Mouse (Mus musculus): ENCODE data around the gene Pex19.
A peak's percentile ranks its signal among the peaks of the same experiment; 100 is the strongest.

Pex19 gene

GRCm38 (mm10) chr1:172126376-172127347 lies at the start of gene Pex19:
Gene Pex19, plus strand, starts transcription at chr1:172126755.
- DNase-seq (ENCODE audit: extremely low read depth, low read depth), result peak; percentile 84

- DNase-seq (ENCODE audit: extremely low read depth, low read depth), result no peak
These were observed 48.6 kb upstream of the Pex19 start for GRCm38 (mm10) chr1:172077981-172078380.

- DNase-seq (ENCODE audit: extremely low read depth, low read depth), result peak; percentile 87
These were observed 44.3 kb upstream of the Pex19 start, which contains the start of the genes Copa and Ncstn for GRCm38 (mm10) chr1:172082101-172082898. Gene Copa, plus strand, starts transcription at chr1:172082529. Gene Ncstn, minus strand, starts transcription at chr1:172082795.

GRCm38 (mm10) chr1:172082899-172083445 lies 43.6 kb upstream of the Pex19 start:
- no peak for DNase-seq (ENCODE audit: extremely low read depth, low read depth)

GRCm38 (mm10) chr1:172093522-172093921 lies 33.0 kb upstream of the Pex19 start:
- no peak for DNase-seq (ENCODE audit: extremely low read depth, low read depth)

GRCm38 (mm10) chr1:172094295-172094694 lies 32.3 kb upstream of the Pex19 start:
- no peak for DNase-seq (ENCODE audit: extremely low read depth, low read depth)

DNA sequence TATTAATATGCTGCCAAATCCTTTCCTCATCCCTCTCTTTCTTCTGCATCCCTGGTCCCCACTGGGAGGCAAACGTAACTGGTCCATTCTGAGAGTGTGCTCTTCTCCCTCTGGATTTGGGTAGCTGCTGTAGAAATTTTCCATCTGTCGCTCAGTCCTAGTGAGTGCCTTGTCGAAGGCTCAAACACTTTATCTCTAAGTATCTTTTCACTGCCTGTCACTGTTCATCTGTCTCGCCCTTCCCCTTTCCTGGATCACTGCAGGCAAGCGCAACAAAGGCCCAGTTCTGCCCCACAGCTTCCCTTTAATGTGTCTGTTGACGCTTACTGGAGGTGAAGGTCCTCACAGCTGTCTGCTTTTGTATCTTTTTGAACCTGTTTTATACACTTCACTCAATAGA lies 31.4 kb upstream of the Pex19 start:
- DNase-seq (ENCODE audit: extremely low read depth, low read depth), result peak; percentile 63

- no peak for DNase-seq (ENCODE audit: extremely low read depth, low read depth)
These were observed 27.1 kb upstream of the Pex19 start for GRCm38 (mm10) chr1:172099325-172100033.

DNA sequence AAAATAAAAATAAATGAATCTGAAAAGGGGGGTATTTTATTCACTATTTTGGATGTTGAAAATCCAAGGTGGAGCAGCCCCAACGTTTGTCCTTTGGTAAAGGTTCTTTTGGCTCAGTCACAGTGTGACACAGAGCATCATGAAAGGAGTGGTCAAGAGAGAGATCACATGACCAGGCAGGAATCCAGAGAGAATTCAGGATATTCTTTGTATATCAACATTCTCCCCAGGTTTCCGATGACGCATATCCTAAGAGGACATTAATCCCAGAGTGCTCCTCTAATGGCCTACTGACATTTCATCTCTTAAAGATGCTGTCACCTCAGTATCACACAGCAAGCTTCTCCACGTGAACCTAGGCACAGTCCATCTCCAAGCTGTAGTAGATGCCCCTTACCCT lies 22.9 kb upstream of the Pex19 start:
- no peak for DNase-seq (ENCODE audit: extremely low read depth, low read depth)

DNA sequence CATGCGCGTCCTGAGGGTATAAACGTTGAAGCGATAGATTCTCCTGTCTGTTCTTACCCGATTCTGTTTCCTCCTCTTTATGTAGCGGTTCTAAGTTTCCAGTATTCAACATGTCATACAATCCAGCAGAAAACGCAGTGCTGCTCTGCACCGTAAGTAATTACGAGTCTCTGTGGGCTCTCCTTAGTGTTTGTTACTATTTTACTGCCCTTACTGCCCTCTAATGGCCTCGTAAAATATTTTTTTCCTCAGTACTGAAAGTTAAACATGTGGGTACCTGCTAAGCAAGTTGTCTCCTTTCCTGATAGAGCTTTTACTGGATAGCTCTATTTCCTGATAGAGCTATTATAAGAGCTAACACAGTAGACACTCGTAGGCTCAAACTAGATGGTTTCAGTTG lies 21.5 kb upstream of the Pex19 start:
- no peak for DNase-seq (ENCODE audit: extremely low read depth, low read depth)

DNA sequence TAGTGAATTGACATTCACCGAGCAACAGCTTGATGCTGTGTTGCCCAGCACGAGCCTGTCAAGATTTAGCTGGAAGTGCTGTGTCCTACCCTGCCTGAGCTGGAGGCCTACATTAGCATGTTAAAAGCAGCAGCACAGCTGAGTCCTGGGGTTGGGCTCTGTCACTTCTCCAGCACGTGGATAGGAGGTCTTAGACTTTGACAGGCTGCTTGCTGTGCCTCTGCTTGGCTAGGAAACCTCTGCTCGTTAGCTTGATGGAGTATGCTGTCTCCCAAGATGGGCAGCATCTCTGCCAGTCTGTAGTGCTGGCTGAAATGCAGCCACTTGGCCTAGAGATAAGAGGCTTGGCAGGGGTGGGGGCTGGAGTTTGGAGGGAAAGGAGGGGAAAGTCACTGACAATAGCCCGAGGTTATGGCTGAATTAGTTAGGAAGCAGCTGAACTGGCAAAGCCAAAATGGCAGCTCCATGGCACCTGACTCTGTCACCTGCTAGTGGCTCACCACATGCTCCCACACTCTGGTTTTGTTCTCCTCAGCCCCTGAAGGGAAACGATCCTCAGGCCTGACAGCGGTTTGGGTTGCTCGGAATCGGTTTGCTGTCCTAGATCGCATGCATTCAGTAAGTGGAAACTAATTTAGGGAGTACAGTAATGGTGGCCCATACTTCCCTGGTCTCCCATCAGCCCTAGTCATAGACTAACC lies 18.6 kb upstream of the Pex19 start:
- no peak for DNase-seq (ENCODE audit: extremely low read depth, low read depth)

GRCm38 (mm10) chr1:172116948-172117347 lies 9.6 kb upstream of the Pex19 start:
- DNase-seq (ENCODE audit: extremely low read depth, low read depth), result no peak

DNA sequence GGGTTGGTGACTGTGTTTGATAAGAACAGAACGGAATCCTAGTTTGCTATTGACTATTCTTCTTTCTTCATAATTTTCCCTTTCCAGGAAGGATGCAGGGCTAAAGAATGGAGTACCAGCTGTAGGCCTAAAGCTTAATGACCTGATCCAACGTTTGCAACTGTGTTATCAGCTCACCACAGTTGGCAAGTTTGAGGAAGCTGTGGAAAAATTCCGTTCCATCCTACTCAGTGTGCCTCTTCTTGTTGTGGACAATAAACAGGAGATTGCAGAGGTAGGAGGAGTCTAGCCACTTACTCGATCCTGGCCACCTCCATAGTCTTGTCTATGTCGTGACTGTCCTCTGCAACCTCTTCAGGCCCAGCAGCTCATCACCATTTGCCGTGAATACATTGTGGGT lies 7.5 kb upstream of the Pex19 start:
- peak; percentile 71 for DNase-seq (ENCODE audit: extremely low read depth, low read depth)

GRCm38 (mm10) chr1:172119720-172120119 lies 6.8 kb upstream of the Pex19 start:
- DNase-seq (ENCODE audit: extremely low read depth, low read depth), result peak; percentile 49

- DNase-seq (ENCODE audit: extremely low read depth, low read depth), result no peak
These were observed 3.9 kb upstream of the Pex19 start for GRCm38 (mm10) chr1:172122671-172123070.

DNA sequence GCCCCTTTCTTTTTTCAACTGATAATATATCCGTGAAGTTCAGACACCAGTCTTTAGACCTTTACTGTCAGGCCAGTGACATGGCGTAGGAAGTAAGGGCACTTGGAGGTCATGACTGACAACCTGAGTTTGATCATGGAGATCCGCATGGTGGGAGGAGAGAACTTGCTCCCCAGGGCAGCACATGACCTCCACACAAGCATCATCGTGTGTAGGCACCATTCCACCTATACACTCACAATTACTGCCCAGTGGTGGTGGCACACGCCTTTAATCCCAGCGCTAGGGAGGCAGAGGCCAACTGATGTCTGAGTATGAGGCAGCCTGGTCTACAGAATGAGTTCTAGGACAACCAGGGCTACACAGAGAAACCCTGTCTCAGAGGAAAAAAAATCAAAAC lies 2.0 kb upstream of the Pex19 start:
- DNase-seq (ENCODE audit: extremely low read depth, low read depth), result no peak

DNA sequence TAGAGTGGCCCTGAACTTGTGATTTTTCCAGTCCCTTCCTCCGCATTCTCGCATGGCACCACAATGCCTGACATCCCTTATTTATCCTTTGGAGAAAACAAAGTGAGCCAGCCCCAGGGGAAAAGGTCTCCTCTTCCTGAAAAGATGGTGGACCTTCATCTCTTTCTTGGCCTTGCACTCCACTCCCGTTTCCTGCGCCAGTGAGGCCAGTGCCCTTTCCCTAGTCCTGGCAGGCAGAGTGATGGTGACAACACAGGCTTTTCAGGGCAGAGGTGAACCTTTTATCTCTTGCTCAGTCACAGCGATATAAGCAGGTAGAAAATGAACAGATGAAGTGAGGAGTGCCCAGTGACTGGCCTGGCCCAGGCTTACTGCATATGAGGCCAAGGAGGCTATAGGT lies 932 bp downstream of the Pex19 start:
- no peak for DNase-seq (ENCODE audit: extremely low read depth, low read depth)

GRCm38 (mm10) chr1:172128563-172128962 lies 2.0 kb downstream of the Pex19 start:
- no peak for DNase-seq (ENCODE audit: extremely low read depth, low read depth)

GRCm38 (mm10) chr1:172129108-172129507 lies 2.6 kb downstream of the Pex19 start:
- DNase-seq (ENCODE audit: extremely low read depth, low read depth), result no peak

- no peak for DNase-seq (ENCODE audit: extremely low read depth, low read depth)
These were observed 3.2 kb downstream of the Pex19 start for GRCm38 (mm10) chr1:172129780-172130179.

DNA sequence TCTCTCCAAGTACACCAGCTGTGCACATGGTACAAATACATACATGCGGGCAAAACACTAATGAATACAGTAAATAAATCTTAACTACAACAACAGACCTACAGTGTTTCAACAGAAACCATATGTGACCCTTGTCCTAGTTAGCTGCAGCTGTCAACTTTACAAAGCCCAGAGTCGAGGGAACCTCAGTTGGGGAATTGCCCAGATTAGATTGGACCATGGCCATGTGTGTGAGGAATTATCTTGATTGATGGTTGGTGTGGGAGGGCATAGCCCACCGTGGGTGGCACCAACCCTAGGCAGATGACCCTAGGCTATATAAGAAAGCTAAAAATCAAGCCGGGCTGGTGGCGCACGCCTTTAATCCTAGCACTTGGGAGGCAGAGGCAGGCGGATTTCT lies 5.8 kb downstream of the Pex19 start:
- no peak for DNase-seq (ENCODE audit: extremely low read depth, low read depth)

All from MEL-GATA-1-ER (cell line).